Mouse (Mus musculus): ENCODE data around the gene Pex5l. TPM values are rescaled to one million over a fixed set of nuclear protein-coding genes. Genes with fewer than 3 reads are reported as not detected.

The Pex5l gene
- total RNA-seq, 2 experiments from 2014 or later = 4.4 to 4.5 TPM

GRCm38 (mm10) chr3:32939802-32940501 lies 203.1 kb downstream of the Pex5l start:
- peak; percentile 15 for DNase-seq

GRCm38 (mm10) chr3:32924168-32924567 lies 218.9 kb downstream of the Pex5l start:
- DNase-seq = no peak

- DNase-seq = peak; percentile 10
Observed at GRCm38 (mm10) chr3:32910071-32910551, 232.9 kb downstream of the Pex5l start.

GRCm38 (mm10) chr3:32908400-32908799 lies 234.6 kb downstream of the Pex5l start:
- DNase-seq = no peak

- peak; percentile 41 for DNase-seq
Observed at GRCm38 (mm10) chr3:32905850-32906779, 236.9 kb downstream of the Pex5l start.

GRCm38 (mm10) chr3:32904599-32904998 lies 238.4 kb downstream of the Pex5l start:
- DNase-seq = no peak

GRCm38 (mm10) chr3:32903462-32903861 lies 239.6 kb downstream of the Pex5l start:
- no peak for DNase-seq

Data from adrenal gland, postnatal 10 days (tissue).